11 mouse cellular contexts compared by ENCODE assay signal in genomic region chr5:146260003-146260402, GRCm38 (mm10). TPM values are rescaled to one million over a fixed set of nuclear protein-coding genes. Genes with fewer than 3 reads are reported as not detected.
DNase-seq lines count a peak whose midpoint lies in the region; ATAC-seq and TF ChIP-seq lines count a peak whose summit lies in the region.
"Had no signal": no experiment of that assay in that cellular context is flagged by ENCODE, and none has a peak within 500 bp of the region (broad histone marks: within the 10 kb centered on the region; RNA-seq: fewer than 3 reads in every experiment).

No protein-coding gene starts in this region.

- H3K36me3 ChIP-seq in kidney, embryonic 15.5 days: peaks cover 27% of the 10 kb centered on the region
- H3K36me3 ChIP-seq in ES-Bruce4 (ENCODE audit: control insufficient read depth, insufficient read depth, low read length, poor library complexity, severe bottlenecking): no peaks in the 10 kb centered on the region
- peaks cover 6% of the 10 kb centered on the region; the same call in 1 of the 2 replicates for H3K36me3 ChIP-seq in neural tube, embryonic 15.5 days

- peak; percentile 51 for DNase-seq in kidney, adult 9 months
- DNase-seq in brain, embryonic 14.5 days (ENCODE audit: low read depth): no peak
- DNase-seq in lung, postnatal 36 days: peak; percentile 52
- DNase-seq in Muller cell, postnatal 12 days (ENCODE audit: inconsistent ontology term): no peak
- no peak for DNase-seq in frontal cortex, postnatal 14 days (ENCODE audit: low spot score in 2 of 2)
- DNase-seq: cerebellum, adult 18-20 months had no signal

- no peak for TF ChIP-seq EP300 in ES-Bruce4 (IDR thresholded peaks at IDR 0.05; ENCODE audit: insufficient read depth, low read depth, low read length)

- WGBS in kidney, embryonic 15.5 days: 65% methylated on average over 9 of the region's 9 CpGs
- 66% methylated on average over 9 of the region's 9 CpGs for WGBS in neural tube, embryonic 15.5 days

- TF ChIP-seq CTCF in ES-Bruce4 (IDR thresholded peaks at IDR 0.05; ENCODE audit: low read depth, low read length): peak; percentile 76
- peak; percentile 22; the same call in 1 of the 2 replicates for TF ChIP-seq CTCF in brain, embryonic 14.5 days (IDR thresholded peaks at IDR 0.05; ENCODE audit: borderline replicate concordance, extremely low read depth, insufficient read depth, insufficient read length)

- no peaks in the 10 kb centered on the region for H3K27me3 ChIP-seq in kidney, embryonic 15.5 days
- H3K27me3 ChIP-seq in ES-Bruce4 (ENCODE audit: control insufficient read depth, insufficient read depth, low read length, poor library complexity, severe bottlenecking): no peaks in the 10 kb centered on the region
- H3K27me3 ChIP-seq in neural tube, embryonic 15.5 days (replicated peaks): no peaks in the 10 kb centered on the region

- ATAC-seq in kidney, embryonic 15.5 days (replicated peaks; ENCODE audit: low FRiP score): no peak
- ATAC-seq in neural tube, embryonic 15.5 days (ENCODE audit: low FRiP score): no peak
- ATAC-seq: intestine, embryonic 16.5 days had no signal

- H3K9me3 ChIP-seq in kidney, embryonic 15.5 days (replicated peaks): no peaks in the 10 kb centered on the region; the same call in 1 of the 2 replicates
- H3K9me3 ChIP-seq in ES-Bruce4 (replicated peaks; ENCODE audit: control insufficient read depth, insufficient read depth, low read length, poor library complexity, severe bottlenecking): no peaks in the 10 kb centered on the region
- H3K9me3 ChIP-seq in neural tube, embryonic 15.5 days (replicated peaks): no peaks in the 10 kb centered on the region

- H3K4me2 ChIP-seq in kidney, embryonic 15.5 days: no peak overlapping the region
- H3K4me2 ChIP-seq in neural tube, embryonic 15.5 days: no peak overlapping the region

- H3K27ac ChIP-seq in kidney, embryonic 15.5 days: no peak overlapping the region
- H3K27ac ChIP-seq in ES-Bruce4 (ENCODE audit: insufficient read depth, low read length): no peak overlapping the region
- no peak overlapping the region for H3K27ac ChIP-seq in neural tube, embryonic 15.5 days (replicated peaks)
- H3K27ac ChIP-seq: macrophage had no signal

- no peak for TF ChIP-seq POLR2A in ES-Bruce4 (IDR thresholded peaks at IDR 0.05; ENCODE audit: insufficient read depth, low read length)
- no peak for TF ChIP-seq POLR2A in brain, embryonic 14.5 days (IDR thresholded peaks at IDR 0.05; ENCODE audit: borderline replicate concordance, extremely low read depth, insufficient read depth, insufficient read length, poor library complexity, severe bottlenecking)

- H3K9ac ChIP-seq in kidney, embryonic 15.5 days: no peak overlapping the region
- H3K9ac ChIP-seq in ES-Bruce4 (ENCODE audit: low read depth, poor library complexity, severe bottlenecking): no peak overlapping the region
- no peak overlapping the region for H3K9ac ChIP-seq in neural tube, embryonic 15.5 days (replicated peaks)

- no peaks in the 10 kb centered on the region for H3K4me1 ChIP-seq in kidney, embryonic 15.5 days
- no peaks in the 10 kb centered on the region for H3K4me1 ChIP-seq in ES-Bruce4 (ENCODE audit: control insufficient read depth, insufficient read depth, low read length)
- H3K4me1 ChIP-seq in neural tube, embryonic 15.5 days: no peaks in the 10 kb centered on the region

- no peak overlapping the region for H3K4me3 ChIP-seq in kidney, embryonic 15.5 days (replicated peaks)
- H3K4me3 ChIP-seq in ES-Bruce4 (ENCODE audit: low read depth, low read length): no peak overlapping the region
- H3K4me3 ChIP-seq in neural tube, embryonic 15.5 days (replicated peaks): no peak overlapping the region

RNA-seq across cellular contexts. Expression of gene Cdk8, which starts 29.0 kb away (rescaled TPM):
- 19.0 and 19.4 TPM in 2 replicates for polyA plus RNA-seq in kidney, embryonic 15.5 days (2015; fragmentation: Nextera tagmentation; extraction: Ambion mirVana)
- 76.5 and 81.2 TPM in 2 replicates for polyA plus RNA-seq in ES-Bruce4 (2011; ENCODE audit: insufficient read depth, insufficient read length, low read depth, missing spikeins)
- polyA plus RNA-seq in brain, embryonic 14.5 days (2012; rRNA removed): 69.9 and 76.2 TPM in 2 replicates
- 17.8 and 18.1 TPM in 2 replicates for polyA plus RNA-seq in neural tube, embryonic 15.5 days (2015; fragmentation: Nextera tagmentation; extraction: Ambion mirVana)

RNA-seq across cellular contexts. Expression of gene Rnf6, which starts 38.6 kb away (rescaled TPM):
- polyA plus RNA-seq in kidney, embryonic 15.5 days (2015; fragmentation: Nextera tagmentation; extraction: Ambion mirVana): 55.2 and 57.1 TPM in 2 replicates
- polyA plus RNA-seq in ES-Bruce4 (2011; ENCODE audit: insufficient read depth, insufficient read length, low read depth, missing spikeins): 29.6 and 40.2 TPM in 2 replicates
- polyA plus RNA-seq in brain, embryonic 14.5 days (2012; rRNA removed): 16.1 and 16.3 TPM in 2 replicates
- polyA plus RNA-seq in neural tube, embryonic 15.5 days (2015; fragmentation: Nextera tagmentation; extraction: Ambion mirVana): 29.2 and 38.0 TPM in 2 replicates

Comparison
In these comparisons a context has a peak if more than half of its experiments do, and no peak if none do; other contexts are left out.
1. DNase-seq: peak in kidney, adult 9 months (single experiment) and lung, postnatal 36 days (single experiment); none in brain, embryonic 14.5 days (single experiment), Muller cell, postnatal 12 days (single experiment) and frontal cortex, postnatal 14 days (0 of 2).